Mouse (Mus musculus) liver, embryonic 14.5 days (tissue): ENCODE measurements around the gene Arhgef15. TPM values are rescaled to one million over a fixed set of nuclear protein-coding genes. Genes with fewer than 3 reads are reported as not detected.

Experiments
- ATAC-seq: fragments of 200-750 bp; cut with Nextera tagmentation; 2 replicates; pipeline ENCODE4 v1.8.0; 2017; ENCODE audit warnings: moderate number of reproducible peaks, mild to moderate bottlenecking, moderate library complexity; ENCODE audit not compliant: insufficient read depth
- DNase-seq, 3 experiments: peaks; one replicate each; pipeline ENCODE4 v3.0.0-alpha.2; 2012 to 2013; ENCODE audit warnings: low read depth in 3 of 3, low spot score in 3 of 3
- H3K27ac ChIP-seq: fragments of 300-500 bp; sonication (generic); 2 replicates; pipeline ENCODE4 v1.5.1; 2014; ENCODE audit warnings: moderate library complexity, mild to moderate bottlenecking, control low read depth, inconsistent platforms
- H3K27me3 ChIP-seq: fragments of 300-500 bp; sonication (generic); 2 replicates; pipeline ENCODE4 v1.6.1; 2014; ENCODE audit warnings: mild to moderate bottlenecking, low read length, moderate library complexity; ENCODE audit not compliant: control insufficient read depth, insufficient read depth
- H3K36me3 ChIP-seq: fragments of 300-500 bp; sonication (generic); replicated peaks from 2 replicates; pipeline ENCODE4 v1.6.1; 2014; ENCODE audit warnings: low read depth; ENCODE audit not compliant: control insufficient read depth, insufficient read depth
- H3K4me1 ChIP-seq, 2 experiments: fragments of 200-500 bp in 1 of 2; fragments of 300-500 bp in 1 of 2; sonication (generic) in 1 of 2; replicated peaks; 2 replicates each; pipeline ENCODE4 v1.6.1; 2012 to 2014; ENCODE audit warnings: antibody characterized with exemption in 1 of 2, inconsistent platforms in 1 of 2, low read length in 1 of 2; ENCODE audit not compliant: control insufficient read depth in 2 of 2, insufficient read depth in 2 of 2
- H3K4me2 ChIP-seq: fragments of 300-500 bp; sonication (generic); 2 replicates; pipeline ENCODE4 v1.6.1; 2014; ENCODE audit warnings: low read depth, mild to moderate bottlenecking, control low read depth, moderate library complexity
- H3K4me3 ChIP-seq, 2 experiments: fragments of 200-500 bp in 1 of 2; fragments of 300-500 bp in 1 of 2; sonication (generic) in 1 of 2; 2 replicates each; pipeline ENCODE4 v1.5.1; 2012 to 2014; ENCODE audit warnings: low read depth in 2 of 2, low read length in 2 of 2, mild to moderate bottlenecking in 2 of 2, control low read depth in 1 of 2, inconsistent platforms in 1 of 2, moderate library complexity in 1 of 2; ENCODE audit not compliant: insufficient read depth in 1 of 2
- H3K9ac ChIP-seq: fragments of 300-500 bp; sonication (generic); replicated peaks from 2 replicates; pipeline ENCODE4 v1.6.1; 2014; ENCODE audit warnings: mild to moderate bottlenecking, control low read depth, moderate library complexity
- H3K9me3 ChIP-seq: fragments of 300-500 bp; sonication (generic); 2 replicates; pipeline ENCODE4 v1.6.1; 2016; ENCODE audit warnings: low read length, mixed read lengths; ENCODE audit not compliant: control insufficient read depth
- CTCF ChIP-seq: IDR thresholded peaks from 2 replicates; pipeline ENCODE4 v1.5.1; 2016; ENCODE audit warnings: antibody characterized with exemption, low read depth, control low read depth
- EP300 ChIP-seq: IDR thresholded peaks from 2 replicates; pipeline ENCODE4 v1.6.1; 2016; ENCODE audit warnings: antibody characterized with exemption, low read depth
- WGBS: fragments of 180-500 bp; shearing (Covaris S2); extraction: QIAGEN DNeasy Blood & Tissue Kit; methylation state at CpG from one replicate; pipeline ENCODE4 v1.1.7; 2014; ENCODE audit not compliant: insufficient replicate concordance; 5-methylcytosine and 5-hydroxymethylcytosine counted together
- polyA plus RNA-seq, 2 experiments: library from polyadenylated mRNA; depleted of rRNA in 1 of 2; stranded (reverse) in 1 of 2; unstranded in 1 of 2; fragments of >200 nt; fragmentation: Nextera tagmentation in 1 of 2; extraction: Ambion mirVana in 1 of 2; gene quantifications; 2 replicates each; pipeline versions ENCODE4 v1.2.1 to v1.2.3; 2012 to 2014

The Arhgef15 gene
- polyA plus RNA-seq, 2 experiments, result 0.89 to 1.4 TPM

- no peaks in the 10 kb centered on the region for H3K9me3 ChIP-seq
- peak overlapping the region; percentile 100 for H3K9ac ChIP-seq
- peak overlapping the region; percentile 93 to 95 for H3K4me3 ChIP-seq
- H3K4me1 ChIP-seq, result peaks cover 18 to 30% of the 10 kb centered on the region in 2 experiments
- 0% methylated on average over 10 of the region's 10 CpGs for WGBS
- H3K27ac ChIP-seq, result peak overlapping the region; percentile 75
- peaks cover 35% of the 10 kb centered on the region for H3K36me3 ChIP-seq
- ATAC-seq (no peak), DNase-seq (no peak)
- H3K4me2 ChIP-seq, result peak overlapping the region; percentile 72
- no peaks in the 10 kb centered on the region for H3K27me3 ChIP-seq
- TF ChIP-seq CTCF (no peak), EP300 (no peak)
These were observed 55.3 kb downstream of the Arhgef15 start for GRCm38 (mm10) chr11:68902047-68902364.

DNA sequence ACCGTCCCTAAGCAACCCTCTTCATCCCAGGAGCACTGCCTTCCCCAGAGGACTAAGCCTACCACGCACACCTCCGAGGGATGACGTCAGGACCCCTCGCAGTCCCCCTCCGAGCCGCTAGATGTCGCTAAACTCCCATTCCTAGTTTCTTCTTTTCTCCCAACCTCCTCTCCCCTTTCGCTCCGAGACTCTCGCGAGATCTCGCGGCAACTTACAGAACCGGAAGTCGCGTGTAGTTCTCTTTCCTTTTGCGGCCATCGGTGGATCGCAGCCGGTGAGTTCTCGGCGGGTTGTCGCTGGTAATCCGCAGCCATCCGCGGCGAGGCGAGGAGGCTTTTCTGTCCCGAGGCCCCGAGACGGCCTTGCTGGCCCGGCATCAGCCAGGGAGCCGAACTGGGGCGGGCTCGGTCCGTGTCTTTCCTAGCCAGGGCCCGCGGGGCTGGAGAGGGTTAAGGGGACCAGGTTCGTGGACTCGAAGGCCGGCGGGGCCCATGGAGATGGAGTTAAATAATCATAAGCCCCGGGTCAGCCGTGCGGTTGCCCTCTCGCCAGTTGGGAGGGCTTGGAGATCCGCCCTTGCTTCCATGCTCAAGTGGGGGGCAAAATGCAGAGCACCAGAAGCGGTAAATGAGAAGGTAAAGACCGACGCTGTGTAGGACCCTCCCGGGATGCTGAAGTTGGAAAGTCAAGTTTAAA lies 55.8 kb downstream of the Arhgef15 start, which contains the start of gene Rpl26:
TSS of gene Rpl26 (plus strand) at position 233 of the 696 bp plus-strand sequence.
- Histone ChIP-seq H3K4me3 (peak within 1 kb of the TSS; percentile 93 to 95), H3K9me3 (no peaks in the 10 kb centered on the region), H3K36me3 (peaks cover 35% of the 10 kb centered on the region), H3K4me1 (peaks cover 21 to 35% of the 10 kb centered on the region in 2 experiments), H3K4me2 (peak within 1 kb of the TSS; percentile 72), H3K9ac (peak within 1 kb of the TSS; percentile 100), H3K27ac (peak within 1 kb of the TSS; percentile 75), H3K27me3 (no peaks in the 10 kb centered on the region)
- ATAC-seq (peak; percentile 85), DNase-seq (peak; percentile 99 to 100 (median 99))
- peak; percentile 89 for TF ChIP-seq EP300
- TF ChIP-seq CTCF, result peak; percentile 100
- WGBS, result under 1% methylated on average over 52 of the region's 52 CpGs

DNA sequence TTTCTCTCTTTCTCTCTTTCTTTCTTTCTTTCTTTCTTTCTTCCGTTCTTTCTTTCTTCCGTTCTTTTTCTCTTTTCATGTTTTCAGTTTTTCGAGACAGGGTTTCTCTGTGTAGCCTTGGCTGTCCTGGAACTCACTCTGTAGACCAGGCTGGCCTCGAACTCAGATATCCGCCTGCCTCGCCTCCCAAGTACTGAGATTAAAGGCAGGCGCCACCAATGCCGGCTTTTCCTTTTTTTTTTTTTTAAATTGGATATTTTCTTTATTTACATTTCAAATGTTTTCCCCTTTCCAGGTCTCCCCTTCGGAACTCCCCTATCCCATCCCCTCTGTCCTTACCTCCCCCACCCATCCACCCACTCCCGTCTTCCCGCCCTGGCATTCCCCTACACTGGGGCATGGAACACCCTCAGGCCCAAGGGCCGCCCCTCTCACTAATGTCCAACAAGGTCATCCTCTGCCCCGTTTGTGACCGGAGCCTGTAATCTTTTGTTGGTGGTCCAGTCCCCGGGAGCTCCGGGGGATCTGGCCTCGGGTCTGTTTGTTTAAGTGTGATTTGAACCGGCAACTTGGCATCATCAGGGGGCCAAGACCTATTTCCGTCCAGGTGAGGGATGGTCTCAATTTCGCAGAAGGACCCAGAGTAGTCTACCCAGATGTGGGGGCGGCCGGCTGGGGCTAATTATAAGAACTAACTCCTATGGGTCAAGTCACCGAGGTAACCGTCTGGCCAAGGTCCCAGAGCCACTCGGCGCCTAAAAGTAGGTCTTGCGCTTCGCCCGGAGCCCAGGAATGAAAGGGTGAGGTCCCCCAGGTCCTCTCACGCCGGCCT lies 56.5 kb downstream of the Arhgef15 start:
- H3K4me2 ChIP-seq, result peak overlapping the region; percentile 69
- no peak overlapping the region for H3K27ac ChIP-seq
- H3K9me3 ChIP-seq, result no peaks in the 10 kb centered on the region
- H3K4me1 ChIP-seq, result peaks cover 26 to 42% of the 10 kb centered on the region in 2 experiments
- H3K36me3 ChIP-seq, result peaks cover 32% of the 10 kb centered on the region
- H3K27me3 ChIP-seq, result no peaks in the 10 kb centered on the region
- no peak for TF ChIP-seq EP300
- TF ChIP-seq CTCF, result no peak
- peak overlapping the region; percentile 46 to 95 for H3K4me3 ChIP-seq
- ATAC-seq (no peak), DNase-seq (no peak)
- WGBS, result 30% methylated on average over 30 of the region's 31 CpGs
- H3K9ac ChIP-seq, result peak overlapping the region; percentile 54

DNA sequence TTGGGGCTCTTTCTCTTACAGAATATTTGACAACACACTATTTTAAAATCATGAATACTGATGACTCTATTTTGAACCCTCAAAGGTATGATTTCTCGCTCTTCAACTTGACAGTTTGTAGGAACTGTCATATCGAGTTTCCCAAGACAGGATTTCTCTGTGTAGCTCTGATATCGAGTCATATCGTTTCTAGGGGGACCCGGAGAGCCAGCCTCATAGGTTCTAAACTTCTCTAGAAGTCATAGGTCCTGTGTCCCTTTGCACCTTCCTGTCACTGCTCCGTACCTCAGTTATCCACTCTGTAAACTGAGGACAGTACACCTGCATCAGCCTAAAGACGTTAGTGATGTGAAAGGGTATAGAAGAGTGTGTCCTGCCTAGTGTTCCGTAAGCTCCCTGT lies 57.5 kb downstream of the Arhgef15 start:
- DNase-seq, result no peak
- TF ChIP-seq CTCF (no peak), EP300 (no peak)
- Histone ChIP-seq H3K9me3 (no peaks in the 10 kb centered on the region), H3K4me3 (no peak overlapping the region), H3K36me3 (peaks cover 23% of the 10 kb centered on the region), H3K9ac (no peak overlapping the region), H3K27me3 (no peaks in the 10 kb centered on the region), H3K4me1 (peaks cover 28 to 43% of the 10 kb centered on the region in 2 experiments), H3K27ac (peak overlapping the region; percentile 25; the same call in 1 of the 2 replicates), H3K4me2 (peak overlapping the region; percentile 15; the same call in 1 of the 2 replicates)
- ATAC-seq, result no peak
- WGBS, result 60% methylated on average over 8 of the region's 8 CpGs

DNA sequence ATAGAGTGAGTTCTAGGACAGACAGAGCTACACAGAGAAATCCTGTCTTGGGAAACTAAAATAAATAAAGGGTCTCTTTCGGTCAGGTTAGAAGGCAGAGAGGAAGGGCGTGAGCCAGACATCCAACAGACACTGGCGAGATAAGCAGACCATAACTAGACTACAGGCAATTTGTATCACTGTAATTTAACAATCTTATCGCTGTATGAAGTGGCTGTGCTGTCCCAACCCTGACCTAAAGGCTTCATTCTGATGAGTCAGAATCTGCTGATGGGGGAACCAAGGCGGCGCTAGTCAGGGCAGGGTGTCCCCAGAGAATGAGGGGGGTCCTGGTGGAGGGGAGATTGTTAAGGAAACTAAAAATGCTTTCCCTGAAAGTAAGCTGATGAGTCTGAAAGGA lies 58.5 kb downstream of the Arhgef15 start:
- no peak for ATAC-seq
- peak overlapping the region; percentile 44; the same call in 1 of the 2 replicates for H3K4me2 ChIP-seq

More for the DNA sequence above, 58.5 kb downstream of the Arhgef15 start:
- H3K9me3 ChIP-seq, result no peaks in the 10 kb centered on the region
- peak overlapping the region; percentile 15 for H3K27ac ChIP-seq
- DNase-seq, result no peak
- WGBS, result 15% methylated on average over 6 of the region's 6 CpGs
- H3K4me1 ChIP-seq, result peaks cover 28 to 43% of the 10 kb centered on the region in 2 experiments
- H3K9ac ChIP-seq, result no peak overlapping the region; the same call in 1 of the 2 replicates
- TF ChIP-seq CTCF (no peak; the same call in 1 of the 2 replicates), EP300 (peak; percentile 29)
- H3K27me3 ChIP-seq, result no peaks in the 10 kb centered on the region
- H3K4me3 ChIP-seq, result no peak overlapping the region
- peaks cover 13% of the 10 kb centered on the region for H3K36me3 ChIP-seq
